Mouse (Mus musculus) ES-Bruce4 (cell line): ENCODE data around the gene Apc2. TPM values are rescaled to one million over a fixed set of nuclear protein-coding genes. Genes with fewer than 3 reads are reported as not detected.
A peak's percentile ranks its signal among the peaks of the same experiment; 100 is the strongest.

Experiments
- H3K27ac ChIP-seq: 2 replicates; pipeline ENCODE4 v1.5.1; 2012; ENCODE audit warnings: low read length, inconsistent platforms; ENCODE audit not compliant: insufficient read depth
- H3K27me3 ChIP-seq: 2 replicates; pipeline ENCODE4 v1.6.1; 2012; ENCODE audit warnings: mild to moderate bottlenecking, low read length, inconsistent platforms; ENCODE audit not compliant: control insufficient read depth, poor library complexity, insufficient read depth, severe bottlenecking
- H3K36me3 ChIP-seq: 2 replicates; pipeline ENCODE4 v1.6.1; 2012; ENCODE audit warnings: inconsistent platforms, mild to moderate bottlenecking, low read length, moderate library complexity; ENCODE audit not compliant: control insufficient read depth, poor library complexity, insufficient read depth, severe bottlenecking
- H3K4me1 ChIP-seq: one replicate; pipeline ENCODE4 v1.8.1; 2011; ENCODE audit warnings: low read length; ENCODE audit not compliant: control insufficient read depth, insufficient read depth
- H3K4me3 ChIP-seq: 2 replicates; pipeline ENCODE4 v1.5.1; 2011; ENCODE audit warnings: low read depth, mild to moderate bottlenecking, low read length
- H3K9ac ChIP-seq: 2 replicates; pipeline ENCODE4 v1.6.1; 2012; ENCODE audit warnings: low read depth, mild to moderate bottlenecking, inconsistent platforms; ENCODE audit not compliant: poor library complexity, severe bottlenecking
- H3K9me3 ChIP-seq: replicated peaks from 2 replicates; pipeline ENCODE4 v1.6.1; 2012; ENCODE audit warnings: mild to moderate bottlenecking, low read length, inconsistent platforms; ENCODE audit not compliant: control insufficient read depth, poor library complexity, insufficient read depth, severe bottlenecking
- CTCF ChIP-seq: IDR thresholded peaks from one replicate; pipeline ENCODE4 v1.8.1; 2011; ENCODE audit warnings: low read depth, low read length
- EP300 ChIP-seq: IDR thresholded peaks from 2 replicates; pipeline ENCODE4 v1.6.1; 2011; ENCODE audit warnings: low read depth, low read length; ENCODE audit not compliant: insufficient read depth
- POLR2A ChIP-seq: IDR thresholded peaks from one replicate; pipeline ENCODE4 v1.8.1; 2011; ENCODE audit warnings: low read length; ENCODE audit not compliant: insufficient read depth
- polyA plus RNA-seq: library from polyadenylated mRNA; stranded (reverse); fragments of >200 nt; gene quantifications from 2 replicates; pipeline ENCODE4 v1.2.4, GENCODE M21; 2011; ENCODE audit warnings: low read depth; ENCODE audit not compliant: missing spikeins, insufficient read depth, insufficient read length

The Apc2 gene
- polyA plus RNA-seq, 1 experiment: 3.8 TPM

DNA sequence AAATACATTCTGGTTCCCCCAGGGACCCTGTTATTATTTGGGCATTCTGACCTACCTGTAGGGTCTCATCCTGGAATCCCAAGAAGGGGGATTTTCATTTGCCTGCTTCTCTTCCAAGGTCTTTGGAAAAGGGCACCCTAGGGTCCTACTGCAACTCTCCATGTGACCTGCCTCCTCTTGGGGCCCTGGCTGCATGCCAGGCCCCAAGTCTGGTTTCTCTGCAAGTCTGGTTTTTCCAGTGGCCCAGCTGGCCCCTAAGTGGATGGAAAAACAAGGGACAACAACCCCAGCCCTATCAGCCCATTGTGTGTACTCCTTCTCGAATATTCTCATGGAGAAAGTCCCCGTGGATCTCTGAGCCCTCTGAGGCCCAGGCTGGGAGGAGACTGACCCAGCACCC lies 35.1 kb downstream of the Apc2 start:
- Histone ChIP-seq H3K27me3 (no peaks in the 10 kb centered on the region), H3K9ac (peak overlapping the region; percentile 45; the same call in 1 of the 2 replicates), H3K4me3 (peak overlapping the region; percentile 62; the same call in 1 of the 2 replicates)

DNA sequence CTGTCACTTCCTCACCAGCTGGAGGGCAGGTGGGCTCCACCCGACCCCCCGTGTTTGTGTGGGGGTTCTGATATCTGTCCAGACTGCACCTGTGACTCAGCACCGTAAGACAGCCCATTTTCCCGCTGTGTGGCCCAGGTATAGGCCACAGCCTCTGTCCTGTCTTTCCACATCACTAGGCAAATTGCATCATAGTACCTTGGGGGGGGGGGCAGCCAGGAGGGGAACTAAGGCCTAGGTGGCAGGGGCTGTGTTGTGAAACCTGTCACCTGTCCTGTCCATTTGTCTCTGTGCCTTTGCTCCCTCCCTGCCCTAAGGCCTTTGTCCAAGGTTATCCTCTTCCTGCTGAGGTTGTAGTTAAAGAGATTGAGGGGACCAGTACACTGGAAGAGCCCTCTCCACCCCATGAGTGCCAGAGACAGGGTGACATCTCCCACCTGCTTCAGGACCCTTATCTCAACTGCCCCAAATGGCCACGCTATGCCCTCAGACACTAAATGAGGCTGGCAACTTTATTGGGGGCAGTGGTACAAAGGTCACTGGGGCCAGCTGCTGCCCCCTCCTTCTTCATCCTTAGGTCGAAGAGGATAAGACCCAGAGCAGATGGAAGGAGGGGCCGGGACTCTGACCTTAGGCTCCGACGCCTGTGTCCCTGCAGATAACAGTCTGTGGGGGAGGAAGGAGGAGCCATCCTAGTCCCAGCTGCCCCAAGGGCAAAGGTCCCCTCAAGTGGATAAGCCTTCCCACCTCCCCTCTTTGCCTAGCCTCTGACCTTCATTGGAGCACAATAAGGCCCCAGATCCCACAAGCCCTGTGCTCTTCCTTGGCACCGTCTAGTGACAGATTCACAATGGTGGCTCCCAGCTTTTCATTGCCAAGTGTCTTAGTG lies 36.1 kb downstream of the Apc2 start:
- Histone ChIP-seq H3K9ac (no peak overlapping the region), H3K9me3 (no peaks in the 10 kb centered on the region), H3K4me3 (no peak overlapping the region), H3K4me1 (peaks cover 2% of the 10 kb centered on the region), H3K36me3 (no peaks in the 10 kb centered on the region), H3K27me3 (no peaks in the 10 kb centered on the region), H3K27ac (no peak overlapping the region)
- no peak for TF ChIP-seq EP300
- no peak for TF ChIP-seq POLR2A
- no peak for TF ChIP-seq CTCF

More for the DNA sequence above, 35.1 kb downstream of the Apc2 start:
- Histone ChIP-seq H3K36me3 (no peaks in the 10 kb centered on the region), H3K9me3 (no peaks in the 10 kb centered on the region), H3K27ac (no peak overlapping the region), H3K4me1 (peaks cover 2% of the 10 kb centered on the region)
- TF ChIP-seq POLR2A (no peak), CTCF (no peak)

DNA sequence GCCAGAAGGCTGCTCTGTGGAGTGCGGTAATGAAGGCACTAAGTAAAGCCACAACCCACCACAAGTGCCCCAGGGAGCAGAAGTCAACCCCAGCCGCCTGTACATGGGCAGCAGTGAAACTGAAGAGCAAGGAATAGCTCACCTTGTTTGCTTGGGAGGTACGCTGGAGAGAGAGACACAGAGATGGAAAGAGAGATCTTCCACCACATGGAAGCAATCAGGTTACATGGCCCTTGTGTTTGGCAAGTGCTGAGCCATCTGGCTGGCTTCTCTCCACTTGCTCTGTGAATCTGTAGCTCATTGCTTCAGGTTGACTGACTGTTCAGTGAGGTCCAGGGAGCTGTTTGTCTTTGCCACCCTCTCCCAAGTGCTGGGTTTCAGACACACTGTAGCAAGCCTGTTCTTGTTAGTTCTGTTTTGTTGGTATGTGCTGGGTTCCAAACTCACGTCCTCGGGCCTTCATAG lies 36.8 kb downstream of the Apc2 start:
- Histone ChIP-seq H3K27ac (no peak overlapping the region), H3K27me3 (no peaks in the 10 kb centered on the region), H3K36me3 (no peaks in the 10 kb centered on the region), H3K4me1 (peaks cover 2% of the 10 kb centered on the region), H3K9me3 (no peaks in the 10 kb centered on the region), H3K4me3 (no peak overlapping the region), H3K9ac (no peak overlapping the region)
- TF ChIP-seq EP300 (no peak), CTCF (no peak), POLR2A (no peak)

DNA sequence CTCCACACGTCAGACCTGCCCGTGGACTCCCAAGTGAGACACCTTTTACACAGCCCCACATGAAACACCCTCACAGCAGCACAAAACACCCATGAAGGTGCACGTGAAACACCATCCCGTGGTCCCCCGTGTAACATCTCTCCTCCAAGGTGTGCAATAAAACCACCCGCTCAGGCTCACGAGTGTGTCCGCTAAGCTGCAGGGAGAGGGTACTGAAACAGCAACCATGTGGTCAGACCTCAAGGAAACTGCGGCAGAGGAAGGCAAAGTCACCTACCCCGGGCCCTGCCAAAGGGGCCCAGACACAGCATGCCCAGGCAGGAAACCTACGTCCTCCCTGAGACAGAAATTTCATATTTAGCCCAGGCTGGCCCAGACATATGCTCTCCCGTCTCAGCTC lies 40.5 kb downstream of the Apc2 start:
- 0 out of 2 replicates have a peak overlapping the region, but pooled peaks have one; percentile 60 for H3K9ac ChIP-seq
- H3K27ac ChIP-seq: no peak overlapping the region
- no peaks in the 10 kb centered on the region for H3K9me3 ChIP-seq
- peaks cover 2% of the 10 kb centered on the region for H3K4me1 ChIP-seq
- H3K27me3 ChIP-seq: no peaks in the 10 kb centered on the region
- no peak for TF ChIP-seq CTCF
- no peak for TF ChIP-seq EP300
- TF ChIP-seq POLR2A: no peak
- H3K4me3 ChIP-seq: no peak overlapping the region
- H3K36me3 ChIP-seq: no peaks in the 10 kb centered on the region

DNA sequence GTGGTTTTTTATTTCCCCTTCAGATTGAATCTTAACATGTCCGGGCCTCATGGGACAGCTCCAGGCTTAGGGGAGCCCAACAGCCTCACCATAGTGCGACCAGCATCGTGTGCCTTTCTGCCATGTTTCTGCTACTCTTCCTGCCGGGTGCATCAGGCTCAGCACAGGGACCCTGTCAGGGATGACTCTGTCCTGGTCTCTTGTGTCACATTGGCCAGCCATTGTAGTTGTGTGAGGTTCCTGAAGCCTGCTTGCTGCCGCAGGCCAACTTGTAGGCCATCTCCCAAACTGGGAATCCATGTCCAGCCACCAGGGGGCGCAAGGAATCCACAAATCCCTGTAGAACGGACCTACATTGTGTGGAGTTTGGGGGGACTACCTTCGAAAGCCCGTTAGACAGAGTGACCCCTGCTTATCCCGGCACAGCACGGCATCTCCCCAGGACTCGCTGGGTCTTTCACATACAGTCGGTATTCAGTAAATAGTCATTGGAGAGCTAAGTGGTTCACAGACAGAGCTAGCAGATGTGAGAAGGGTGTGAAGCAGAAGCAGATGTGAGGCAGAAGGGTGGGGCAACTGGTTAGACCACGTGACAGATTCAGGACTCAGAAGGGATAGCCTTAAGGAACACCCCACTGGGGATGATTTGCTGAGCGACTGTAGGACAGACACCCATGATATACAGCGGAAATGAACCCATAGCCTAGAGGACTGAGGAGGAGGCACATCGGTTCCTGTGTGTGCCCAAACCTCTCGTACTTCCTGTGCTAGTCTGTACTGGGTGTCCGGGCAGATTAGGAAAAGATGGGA lies 44.4 kb downstream of the Apc2 start:
- Histone ChIP-seq H3K9ac (peak overlapping the region; percentile 16; the same call in 1 of the 2 replicates), H3K4me1 (peaks cover 4% of the 10 kb centered on the region), H3K27ac (no peak overlapping the region), H3K36me3 (no peaks in the 10 kb centered on the region), H3K27me3 (no peaks in the 10 kb centered on the region), H3K4me3 (no peak overlapping the region), H3K9me3 (no peaks in the 10 kb centered on the region)
- TF ChIP-seq CTCF (peak; percentile 85), POLR2A (no peak), EP300 (no peak)
